Mouse (Mus musculus): ENCODE results near the gene Nfkb1. TPM values are rescaled to one million over a fixed set of nuclear protein-coding genes. Genes with fewer than 3 reads are reported as not detected.

Gene Nfkb1
- polyA plus RNA-seq, 1 experiment from 2014 or later = 53.4 TPM

DNA sequence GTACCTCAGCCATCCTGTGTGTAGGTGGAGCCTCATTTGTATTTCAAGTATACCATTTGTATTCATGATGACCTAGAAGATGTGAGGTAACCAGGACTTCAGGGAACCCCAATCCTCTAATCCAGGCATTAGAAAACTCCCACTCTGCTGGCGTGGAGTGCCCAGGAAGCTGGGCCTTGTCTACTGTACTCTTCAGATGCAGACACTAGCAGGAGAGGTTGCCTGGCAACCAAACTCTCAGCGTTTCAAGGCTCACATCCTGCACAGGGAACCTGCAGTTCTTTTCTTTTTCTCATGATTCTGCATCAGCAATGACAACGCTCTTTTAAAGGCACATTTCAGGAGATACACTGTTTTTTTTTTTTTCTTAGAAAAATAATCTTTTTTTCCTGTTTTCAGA, 81.1 kb downstream of the Nfkb1 start:
- peaks cover 9% of the 10 kb centered on the region; the same call in 1 of the 2 replicates for H3K79me2 ChIP-seq (ENCODE audit: inconsistent target)
- H3K4me3 ChIP-seq (ENCODE audit: inconsistent target) = no peak overlapping the region
- WGBS (ENCODE audit: missing documents) = 38% methylated on average over 3 of the region's 3 CpGs
- peaks cover 68% of the 10 kb centered on the region for H3K36me3 ChIP-seq (ENCODE audit: inconsistent target)
- H3K27ac ChIP-seq = no peak overlapping the region

DNA sequence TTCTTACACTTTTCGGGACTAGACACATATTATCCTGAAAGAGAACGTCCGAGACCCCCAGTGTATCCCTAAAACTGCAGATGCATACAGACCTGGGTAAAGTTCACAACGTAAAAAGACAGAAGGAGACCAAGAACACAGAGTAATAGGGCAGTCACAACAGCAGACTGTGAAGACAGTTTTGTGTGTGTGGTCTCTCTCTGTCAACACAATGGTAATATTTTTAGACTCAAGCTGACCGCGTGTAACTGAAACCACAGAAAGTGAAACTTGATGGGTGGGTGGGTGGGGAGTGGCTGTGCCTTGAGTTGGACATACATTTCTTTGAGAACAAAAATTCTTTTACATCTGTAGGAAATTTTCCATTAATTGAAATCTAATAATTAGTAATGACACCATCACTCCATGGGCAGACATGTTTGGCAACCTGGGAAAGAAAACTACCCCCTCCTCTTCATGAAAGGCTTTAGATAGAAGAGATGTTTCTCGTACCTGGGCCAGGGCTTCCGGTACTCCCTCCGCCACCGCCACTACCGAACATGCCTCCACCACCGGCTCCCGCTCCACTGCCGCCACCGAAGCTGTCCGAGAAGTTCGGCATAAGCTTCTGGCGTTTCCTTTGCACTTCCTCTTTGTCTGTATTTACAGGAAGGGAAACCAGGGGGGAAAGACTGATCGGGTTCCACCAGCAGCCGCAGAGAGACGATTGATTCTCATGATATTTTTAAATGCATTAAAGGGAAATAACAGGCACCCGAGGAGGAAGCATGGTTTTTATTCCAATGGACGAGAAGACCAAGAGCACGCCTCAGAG, 83.5 kb downstream of the Nfkb1 start:
- H3K36me3 ChIP-seq (ENCODE audit: inconsistent target) = peaks cover 60% of the 10 kb centered on the region
- H3K4me3 ChIP-seq (ENCODE audit: inconsistent target) = peak overlapping the region; percentile 27
- peaks cover 9% of the 10 kb centered on the region; the same call in 1 of the 2 replicates for H3K79me2 ChIP-seq (ENCODE audit: inconsistent target)
- peak overlapping the region; percentile 80 for H3K27ac ChIP-seq
- 1% methylated on average over 24 of the region's 24 CpGs for WGBS (ENCODE audit: missing documents)

DNA sequence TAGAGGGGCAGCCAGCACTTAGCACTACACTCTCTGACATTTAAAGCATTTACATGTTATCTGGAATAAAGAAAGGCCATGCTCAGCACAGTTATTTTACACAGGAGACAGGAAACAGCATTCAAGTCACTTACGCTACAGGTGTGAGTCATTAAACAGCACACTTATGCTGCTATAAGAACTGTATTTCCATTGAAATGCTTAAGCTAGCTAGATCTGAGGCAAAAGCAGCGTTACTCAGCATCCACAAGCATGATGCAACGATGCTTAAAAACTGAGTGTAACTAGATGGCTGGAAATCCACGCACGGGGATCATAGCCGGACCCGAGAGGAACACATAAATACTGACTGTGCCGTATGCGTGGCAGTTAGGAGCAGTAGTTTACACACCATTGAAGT, 84.3 kb downstream of the Nfkb1 start:
- Histone ChIP-seq H3K27ac (peak overlapping the region; percentile 80), H3K79me2 (ENCODE audit: inconsistent target) (peaks cover 9% of the 10 kb centered on the region; the same call in 1 of the 2 replicates), H3K4me3 (ENCODE audit: inconsistent target) (peak overlapping the region; percentile 27; the same call in 1 of the 2 replicates), H3K36me3 (ENCODE audit: inconsistent target) (peaks cover 52% of the 10 kb centered on the region)
- WGBS (ENCODE audit: missing documents) = 6% methylated on average over 9 of the region's 9 CpGs

DNA sequence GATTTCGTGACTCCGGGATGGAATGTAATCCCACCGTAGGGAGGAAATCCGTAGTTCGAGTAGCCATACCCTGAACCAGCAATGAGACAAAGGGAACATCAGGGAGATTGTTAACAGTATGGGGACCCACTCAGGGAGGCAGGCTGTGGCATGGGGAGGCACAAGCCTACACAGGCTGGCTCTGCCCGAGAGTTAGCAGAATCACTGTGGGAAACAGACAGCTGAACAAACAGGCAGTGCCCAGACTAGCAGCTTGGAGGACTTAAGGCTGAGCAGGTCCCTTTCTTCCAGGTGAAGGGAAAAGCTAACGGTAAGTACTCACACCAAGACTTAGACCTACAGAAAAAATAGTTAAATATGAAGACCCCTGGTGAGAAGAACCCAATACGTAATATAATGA, 84.8 kb downstream of the Nfkb1 start:
- Histone ChIP-seq H3K27ac (peak overlapping the region; percentile 80), H3K36me3 (ENCODE audit: inconsistent target) (peaks cover 49% of the 10 kb centered on the region), H3K4me3 (ENCODE audit: inconsistent target) (no peak overlapping the region), H3K79me2 (ENCODE audit: inconsistent target) (peaks cover 9% of the 10 kb centered on the region; the same call in 1 of the 2 replicates)
- 72% methylated on average over 8 of the region's 8 CpGs for WGBS (ENCODE audit: missing documents)

DNA sequence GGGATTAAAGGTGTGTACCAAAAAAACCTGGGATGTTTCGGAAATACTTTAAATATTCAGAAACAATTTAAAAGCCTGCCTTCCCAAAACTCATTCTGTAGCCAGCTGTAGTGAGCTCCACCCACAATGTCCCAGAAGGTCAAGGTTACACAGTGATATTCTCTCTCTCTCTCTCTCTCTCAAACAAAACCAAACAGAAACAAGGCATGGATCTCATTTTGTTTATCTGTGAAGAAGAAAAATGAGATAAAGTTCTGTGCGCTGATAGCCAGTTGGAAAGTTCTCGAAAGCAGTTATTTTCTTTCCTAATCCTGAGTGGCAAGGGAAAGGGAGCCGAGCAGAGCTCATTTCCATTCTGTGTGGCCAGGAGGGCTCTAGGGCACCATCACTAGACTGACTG, 85.9 kb downstream of the Nfkb1 start:
- H3K36me3 ChIP-seq (ENCODE audit: inconsistent target) = peaks cover 53% of the 10 kb centered on the region

DNA sequence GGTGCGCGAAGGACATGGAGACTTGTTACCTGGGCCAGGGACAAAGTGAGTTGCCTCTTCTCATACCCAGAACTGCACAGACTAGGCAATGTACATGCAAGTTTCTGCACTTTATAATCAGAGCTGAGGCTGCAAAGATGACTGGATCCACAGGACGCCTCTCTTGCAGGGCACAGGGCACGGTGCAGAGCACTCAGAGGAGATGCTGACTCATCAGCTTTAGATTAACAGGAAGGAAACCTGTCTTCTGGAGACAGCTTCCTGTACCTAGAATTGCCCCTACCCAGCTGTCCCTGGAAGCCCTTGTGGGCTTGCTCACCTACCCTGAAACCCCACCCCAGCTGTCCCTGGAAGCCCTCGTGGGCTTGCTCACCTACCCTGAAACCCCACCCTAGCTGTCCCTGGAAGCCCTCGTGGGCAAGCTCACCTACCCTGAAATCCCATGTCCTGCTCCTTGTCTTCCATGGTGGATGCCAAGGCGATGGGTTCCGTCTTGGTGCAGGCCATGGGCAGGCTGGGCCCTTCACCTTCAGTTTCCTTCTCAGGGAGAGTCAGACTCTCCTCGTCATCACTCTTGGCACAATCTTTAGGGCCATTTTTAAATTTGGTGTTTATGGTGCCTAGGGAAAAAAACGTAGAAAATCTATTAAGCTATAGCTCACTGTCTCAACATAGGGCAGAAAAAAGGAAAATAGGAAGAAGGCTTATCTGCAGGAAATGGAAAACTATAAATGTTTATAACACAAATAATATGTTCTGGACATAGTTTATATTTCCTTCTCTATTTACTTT, 86.5 kb downstream of the Nfkb1 start:
- Histone ChIP-seq H3K4me3 (ENCODE audit: inconsistent target) (no peak overlapping the region), H3K79me2 (ENCODE audit: inconsistent target) (peaks cover 9% of the 10 kb centered on the region; the same call in 1 of the 2 replicates), H3K27ac (0 out of 2 replicates have a peak overlapping the region, but pooled peaks have one; percentile 8), H3K36me3 (ENCODE audit: inconsistent target) (peaks cover 54% of the 10 kb centered on the region)
- 58% methylated on average over 10 of the region's 10 CpGs for WGBS (ENCODE audit: missing documents)

More for the DNA sequence above, 85.9 kb downstream of the Nfkb1 start:
- 94% methylated on average over 4 of the region's 4 CpGs for WGBS (ENCODE audit: missing documents)
- Histone ChIP-seq H3K79me2 (ENCODE audit: inconsistent target) (peaks cover 9% of the 10 kb centered on the region; the same call in 1 of the 2 replicates), H3K27ac (no peak overlapping the region), H3K4me3 (ENCODE audit: inconsistent target) (no peak overlapping the region)

DNA sequence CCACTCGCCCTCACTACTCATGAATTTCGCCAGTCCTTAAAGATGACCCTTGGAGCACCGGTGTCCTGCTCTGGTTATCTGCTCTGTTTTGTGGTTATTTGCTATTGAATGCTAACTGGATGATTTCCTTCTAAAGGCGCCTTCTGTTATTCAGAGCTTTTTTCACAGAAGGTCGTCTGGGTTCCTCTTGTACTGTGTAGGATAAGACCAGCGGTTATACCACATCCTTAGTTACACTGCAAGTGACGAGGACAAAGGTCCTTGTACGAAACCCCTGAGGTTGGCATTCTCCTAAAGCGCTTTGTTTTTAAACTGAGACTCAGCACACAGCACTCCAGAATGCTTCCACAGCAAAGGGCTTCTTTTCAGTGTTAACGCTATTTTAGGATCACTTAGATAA, 88.6 kb downstream of the Nfkb1 start:
- Histone ChIP-seq H3K36me3 (ENCODE audit: inconsistent target) (peaks cover 46% of the 10 kb centered on the region), H3K27ac (peak overlapping the region; percentile 58), H3K79me2 (ENCODE audit: inconsistent target) (peaks cover 9% of the 10 kb centered on the region; the same call in 1 of the 2 replicates), H3K4me3 (ENCODE audit: inconsistent target) (no peak overlapping the region)
- 8% methylated on average over 10 of the region's 10 CpGs for WGBS (ENCODE audit: missing documents)

DNA sequence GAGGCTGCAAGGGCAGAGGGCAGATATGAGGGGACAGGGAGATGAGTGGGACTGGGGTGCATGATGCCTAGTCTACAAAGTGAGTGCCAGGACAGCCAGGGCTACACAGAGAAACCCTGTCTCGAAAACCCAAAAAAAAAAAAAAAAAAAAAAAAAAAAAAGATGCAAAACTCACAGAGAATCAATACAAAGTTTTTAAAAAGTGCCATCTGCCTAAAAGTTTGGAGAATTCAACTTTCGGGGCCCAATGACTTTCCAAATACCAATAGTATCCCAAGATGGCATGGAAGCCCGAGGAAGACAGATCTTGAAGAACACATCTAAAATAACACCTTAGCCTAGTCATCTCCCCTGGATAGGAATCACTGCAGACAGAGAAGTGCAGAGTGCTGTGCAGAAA, 93.0 kb downstream of the Nfkb1 start:
- peaks cover 30% of the 10 kb centered on the region for H3K36me3 ChIP-seq (ENCODE audit: inconsistent target)

DNA sequence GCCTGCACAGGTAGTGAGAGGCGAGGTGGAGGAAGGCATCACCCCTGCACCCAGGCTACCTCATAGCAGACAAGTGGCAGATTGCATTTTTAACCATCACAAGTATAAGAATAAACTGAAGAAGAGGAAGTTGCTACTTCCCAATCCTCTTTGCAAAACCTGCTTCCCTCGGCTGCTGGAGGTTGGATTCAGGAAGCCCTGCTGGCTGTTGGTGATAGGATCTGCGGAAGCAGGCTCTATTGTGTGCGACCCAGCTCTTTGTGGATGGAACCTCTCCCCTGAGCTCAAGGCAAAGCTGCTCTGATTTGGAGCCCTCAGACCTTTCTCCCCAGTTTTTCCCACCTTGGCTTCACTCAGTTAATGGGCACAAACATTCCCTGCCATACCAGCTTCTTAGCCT, 94.3 kb downstream of the Nfkb1 start:
- Histone ChIP-seq H3K36me3 (ENCODE audit: inconsistent target) (peaks cover 43% of the 10 kb centered on the region), H3K27ac (peak overlapping the region; percentile 51), H3K79me2 (ENCODE audit: inconsistent target) (no peaks in the 10 kb centered on the region), H3K4me3 (ENCODE audit: inconsistent target) (no peak overlapping the region)
- WGBS (ENCODE audit: missing documents) = 3% methylated on average over 4 of the region's 4 CpGs

More for the DNA sequence above, 93.0 kb downstream of the Nfkb1 start:
- Histone ChIP-seq H3K4me3 (ENCODE audit: inconsistent target) (no peak overlapping the region), H3K79me2 (ENCODE audit: inconsistent target) (no peaks in the 10 kb centered on the region), H3K27ac (no peak overlapping the region)
- 100% methylated on average over 2 of the region's 3 CpGs for WGBS (ENCODE audit: missing documents)

DNA sequence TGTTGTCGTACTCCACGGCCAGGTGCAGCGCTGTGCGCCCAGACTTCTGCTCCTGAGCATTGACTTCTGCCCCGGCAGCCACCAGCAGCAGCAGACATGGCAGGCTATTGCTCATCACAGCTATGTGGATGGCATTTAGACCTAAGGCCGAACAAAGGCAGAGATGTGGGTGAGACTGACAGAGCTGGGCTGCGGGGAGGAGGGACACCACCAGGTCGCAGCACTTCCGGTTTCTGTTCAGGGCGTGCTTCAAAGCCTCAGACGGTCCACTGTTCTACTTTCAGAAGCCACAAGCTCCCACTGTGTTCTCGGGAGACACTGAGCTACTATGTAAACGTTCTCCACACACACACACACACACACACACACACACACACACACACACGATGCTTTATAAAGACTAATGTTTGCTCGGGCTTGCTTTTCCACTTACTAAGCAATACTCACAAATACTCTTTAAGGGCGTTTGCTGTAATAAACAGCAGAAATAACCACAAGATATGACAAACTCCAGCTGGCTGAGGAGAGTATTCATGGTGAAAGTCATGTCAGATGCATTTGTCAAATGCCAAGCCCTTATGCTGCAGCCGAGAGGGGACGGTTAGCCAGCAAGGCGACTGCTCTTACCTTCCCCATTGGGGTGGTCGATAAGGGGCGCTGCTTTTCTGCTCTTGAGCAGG, 97.0 kb downstream of the Nfkb1 start:
- H3K4me3 ChIP-seq (ENCODE audit: inconsistent target) = no peak overlapping the region
- peak overlapping the region; percentile 10; the same call in 1 of the 2 replicates for H3K27ac ChIP-seq
- no peaks in the 10 kb centered on the region for H3K79me2 ChIP-seq (ENCODE audit: inconsistent target)
- WGBS (ENCODE audit: missing documents) = 44% methylated on average over 21 of the region's 21 CpGs
- H3K36me3 ChIP-seq (ENCODE audit: inconsistent target) = peaks cover 48% of the 10 kb centered on the region

DNA sequence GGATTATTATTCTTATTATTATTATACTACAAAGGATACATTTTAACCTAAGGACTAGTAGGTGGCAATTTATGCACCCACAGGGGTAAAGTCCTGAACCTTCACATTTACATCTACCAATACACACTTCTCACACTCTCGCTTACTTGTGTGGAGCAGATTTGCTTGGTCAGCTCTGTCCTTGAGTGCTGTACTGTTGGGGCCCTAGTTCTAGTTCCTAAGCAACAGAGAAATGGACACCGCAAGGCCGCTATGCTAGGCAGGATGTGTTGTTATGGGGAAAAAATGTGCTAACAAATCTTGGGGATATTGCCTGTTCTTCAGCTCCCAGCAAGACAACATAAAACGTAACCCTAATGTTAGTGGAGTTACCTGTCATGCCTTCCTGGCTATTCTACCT, 99.3 kb downstream of the Nfkb1 start:
- 100% methylated on average over 4 of the region's 4 CpGs for WGBS (ENCODE audit: missing documents)
- peaks cover 72% of the 10 kb centered on the region for H3K36me3 ChIP-seq (ENCODE audit: inconsistent target)

DNA sequence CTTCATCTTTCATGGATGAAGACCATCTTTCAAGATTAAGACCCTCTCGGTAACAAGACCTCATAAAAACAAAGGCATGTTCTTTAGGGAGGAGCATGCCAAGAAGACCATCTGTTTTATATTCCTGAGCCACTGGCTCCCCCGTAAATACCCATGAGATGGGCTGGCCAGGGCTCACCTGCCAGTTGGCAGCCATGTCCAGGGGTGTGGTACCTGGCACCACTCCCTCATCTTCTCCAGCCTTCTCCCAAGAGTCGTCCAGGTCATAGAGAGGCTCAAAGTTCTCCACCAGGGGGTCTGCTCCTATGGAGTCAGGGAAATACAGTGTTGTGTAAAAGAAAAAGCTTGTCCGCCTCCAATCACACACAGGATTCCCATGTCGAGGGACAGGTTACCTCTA, 100.0 kb downstream of the Nfkb1 start:
- H3K4me3 ChIP-seq (ENCODE audit: inconsistent target) = no peak overlapping the region
- H3K36me3 ChIP-seq (ENCODE audit: inconsistent target) = peaks cover 78% of the 10 kb centered on the region
- no peaks in the 10 kb centered on the region for H3K79me2 ChIP-seq (ENCODE audit: inconsistent target)
- H3K27ac ChIP-seq = no peak overlapping the region
- 94% methylated on average over 4 of the region's 5 CpGs for WGBS (ENCODE audit: missing documents)

More for the DNA sequence above, 99.3 kb downstream of the Nfkb1 start:
- H3K27ac ChIP-seq = no peak overlapping the region
- no peaks in the 10 kb centered on the region for H3K79me2 ChIP-seq (ENCODE audit: inconsistent target)
- no peak overlapping the region for H3K4me3 ChIP-seq (ENCODE audit: inconsistent target)

DNA sequence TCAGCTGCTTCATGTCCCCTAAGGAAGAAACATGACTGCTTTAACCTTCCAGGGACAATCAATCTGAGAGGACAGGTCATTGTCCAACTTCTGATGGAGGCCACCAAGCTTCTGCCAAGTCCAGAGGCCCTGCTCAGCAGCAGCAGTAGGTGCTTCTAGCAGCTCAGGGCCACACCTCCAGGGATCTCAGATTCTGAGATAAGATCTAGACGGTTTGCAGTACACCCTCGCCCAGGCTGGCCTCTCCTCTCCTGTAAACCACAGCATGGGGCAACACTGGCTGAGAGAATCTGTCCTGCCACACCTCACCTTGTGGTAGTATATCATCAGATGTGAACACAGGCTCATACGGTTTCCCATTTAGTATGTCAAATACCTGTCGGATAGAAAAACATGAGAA, 100.9 kb downstream of the Nfkb1 start:
- Histone ChIP-seq H3K27ac (no peak overlapping the region), H3K36me3 (ENCODE audit: inconsistent target) (peaks cover 87% of the 10 kb centered on the region), H3K4me3 (ENCODE audit: inconsistent target) (no peak overlapping the region), H3K79me2 (ENCODE audit: inconsistent target) (no peaks in the 10 kb centered on the region)
- 58% methylated on average over 4 of the region's 4 CpGs for WGBS (ENCODE audit: missing documents)

DNA sequence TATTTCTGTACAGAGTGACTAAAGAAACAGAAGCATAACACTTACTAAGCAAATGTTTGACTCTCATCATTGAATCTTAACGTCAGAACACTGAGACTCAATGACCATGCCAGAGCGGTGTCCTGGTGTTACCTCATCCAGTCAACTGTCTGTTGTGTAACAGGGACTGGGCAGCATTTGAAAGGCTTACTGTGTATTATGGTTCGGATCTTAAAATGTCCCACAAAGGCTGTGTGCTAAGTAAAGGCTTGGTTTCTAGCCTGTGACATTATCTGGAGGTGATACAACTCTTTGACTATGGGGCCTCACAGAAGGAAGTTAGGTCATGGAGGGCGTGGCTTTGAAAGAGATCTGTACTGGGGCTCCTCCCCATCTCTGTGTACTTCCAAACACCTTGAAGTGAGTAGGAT, 104.9 kb downstream of the Nfkb1 start:
- no peak overlapping the region for H3K27ac ChIP-seq
- H3K4me3 ChIP-seq (ENCODE audit: inconsistent target) = no peak overlapping the region
- 65% methylated on average over 4 of the region's 4 CpGs for WGBS (ENCODE audit: missing documents)
- peaks cover 75% of the 10 kb centered on the region for H3K36me3 ChIP-seq (ENCODE audit: inconsistent target)
- H3K79me2 ChIP-seq (ENCODE audit: inconsistent target) = no peaks in the 10 kb centered on the region
